Mouse (Mus musculus) brain, embryonic 14.5 days (tissue): ENCODE measurements around the gene Naa40.

Experiments used
- CTCF ChIP-seq: fragments of 200-500 bp; IDR thresholded peaks from 2 replicates; pipeline ENCODE4 v1.5.1; 2012; ENCODE audit warnings: inconsistent platforms, mild to moderate bottlenecking, moderate library complexity, borderline replicate concordance; ENCODE audit not compliant: insufficient read depth, insufficient read length; ENCODE audit errors: extremely low read depth
- POLR2A ChIP-seq: fragments of 200-500 bp; IDR thresholded peaks from 2 replicates; pipeline ENCODE4 v1.6.1; 2012; ENCODE audit warnings: mild to moderate bottlenecking, inconsistent platforms, borderline replicate concordance; ENCODE audit not compliant: poor library complexity, insufficient read depth, insufficient read length, severe bottlenecking; ENCODE audit errors: extremely low read depth

GRCm38 (mm10) chr19:7217926-7218267, 23.1 kb downstream of the Naa40 start:
- no peak for TF ChIP-seq CTCF
- no peak for TF ChIP-seq POLR2A
